Mouse (Mus musculus) lung, embryonic 15.5 days (tissue): ENCODE measurements around the gene Lig4. TPM values are rescaled to one million over a fixed set of nuclear protein-coding genes. Genes with fewer than 3 reads are reported as not detected.

Source experiments
- ATAC-seq: fragments of 200-750 bp; cut with Nextera tagmentation; 2 replicates; pipeline ENCODE4 v1.8.0; 2017; ENCODE audit warnings: moderate number of reproducible peaks, borderline replicate concordance; ENCODE audit not compliant: low FRiP score, low TSS enrichment; ENCODE audit errors: extremely low read depth
- H3K27ac ChIP-seq: fragments of 300-500 bp; sonication (generic); 2 replicates; pipeline ENCODE4 v1.5.1; 2015; ENCODE audit warnings: moderate library complexity, mild to moderate bottlenecking, inconsistent platforms
- H3K27me3 ChIP-seq: fragments of 300-500 bp; sonication (generic); 2 replicates; pipeline ENCODE4 v1.6.1; 2015; ENCODE audit warnings: inconsistent platforms
- H3K36me3 ChIP-seq: fragments of 300-500 bp; sonication (generic); 2 replicates; pipeline ENCODE4 v1.6.1; 2015; ENCODE audit warnings: inconsistent platforms
- H3K4me1 ChIP-seq: fragments of 300-500 bp; sonication (generic); 2 replicates; pipeline ENCODE4 v1.6.1; 2015; ENCODE audit warnings: inconsistent platforms
- H3K4me2 ChIP-seq: fragments of 300-500 bp; sonication (generic); 2 replicates; pipeline ENCODE4 v1.6.1; 2015; ENCODE audit warnings: inconsistent platforms, mild to moderate bottlenecking, moderate library complexity
- H3K4me3 ChIP-seq: fragments of 300-500 bp; sonication (generic); 2 replicates; pipeline ENCODE4 v1.5.1; 2015; ENCODE audit warnings: mild to moderate bottlenecking, inconsistent platforms
- H3K9ac ChIP-seq: fragments of 300-500 bp; sonication (generic); 2 replicates; pipeline ENCODE4 v1.6.1; 2015; ENCODE audit warnings: inconsistent platforms
- H3K9me3 ChIP-seq: fragments of 300-500 bp; sonication (generic); 2 replicates; pipeline ENCODE4 v1.6.1; 2016; ENCODE audit warnings: inconsistent platforms
- WGBS: fragments of 180-500 bp; shearing (Covaris S2); methylation state at CpG from one replicate; pipeline ENCODE4 v1.1.7; 2015; 5-methylcytosine and 5-hydroxymethylcytosine counted together
- polyA plus RNA-seq: library from polyadenylated mRNA; unstranded; fragments of >200 nt; fragmentation: Nextera tagmentation; extraction: Ambion mirVana; gene quantifications from 2 replicates; pipeline ENCODE4 v1.2.1, GENCODE M21; 2015

Gene Lig4
- 4.9 and 5.0 TPM in 2 replicates for polyA plus RNA-seq

DNA sequence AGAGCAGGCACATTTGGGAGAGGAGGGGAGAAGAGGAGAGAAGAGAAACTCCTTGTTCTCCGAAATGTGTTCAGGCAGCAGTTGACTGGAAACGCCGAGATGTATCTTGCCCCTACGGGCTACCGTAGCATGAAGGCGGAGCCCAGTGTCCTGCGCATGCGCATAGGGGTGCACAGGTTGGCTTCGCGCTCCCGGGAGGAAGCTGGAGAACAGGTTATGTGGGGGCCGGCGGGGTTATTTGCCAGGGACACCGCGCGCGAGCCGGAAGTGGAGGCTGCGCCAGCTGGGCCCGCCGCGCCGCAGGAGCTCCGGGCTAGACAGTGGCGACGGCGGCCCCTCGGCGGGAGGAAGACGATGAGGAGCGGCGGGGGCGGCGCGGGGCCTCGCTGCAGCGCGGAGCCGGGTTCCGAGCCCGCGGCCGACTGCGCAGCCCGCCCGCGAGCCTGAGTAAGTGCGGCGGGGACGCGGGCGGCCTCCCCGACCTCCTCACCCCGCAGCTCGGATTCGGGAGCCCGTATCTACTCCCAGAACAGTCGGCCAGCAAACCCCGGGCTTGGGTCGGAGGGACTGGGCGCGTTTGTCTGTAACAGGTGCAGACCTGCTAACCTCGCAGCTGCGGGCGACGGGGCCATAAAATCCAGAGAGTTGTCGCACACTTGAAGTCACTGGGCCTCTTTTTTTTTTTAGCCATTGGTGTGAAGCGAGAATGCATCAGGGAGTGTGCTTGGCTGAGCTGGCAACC, at the start of gene Lig4, which contains the start of gene Abhd13:
TSS of gene Lig4 (minus strand) at position 114 of the 742 bp plus-strand sequence.
TSS of gene Abhd13 (plus strand) at position 135 of the 742 bp plus-strand sequence.
- Histone ChIP-seq H3K27ac (peak within 1 kb of the TSS; percentile 82), H3K4me1 (peaks cover 31% of the 10 kb centered on the region), H3K36me3 (peaks cover 3% of the 10 kb centered on the region), H3K9me3 (no peaks in the 10 kb centered on the region), H3K4me3 (peak within 1 kb of the TSS; percentile 80), H3K9ac (peak within 1 kb of the TSS; percentile 76), H3K4me2 (peak within 1 kb of the TSS; percentile 68), H3K27me3 (no peaks in the 10 kb centered on the region)
- ATAC-seq: peak; percentile 70
- WGBS: under 1% methylated on average over 68 of the region's 68 CpGs

DNA sequence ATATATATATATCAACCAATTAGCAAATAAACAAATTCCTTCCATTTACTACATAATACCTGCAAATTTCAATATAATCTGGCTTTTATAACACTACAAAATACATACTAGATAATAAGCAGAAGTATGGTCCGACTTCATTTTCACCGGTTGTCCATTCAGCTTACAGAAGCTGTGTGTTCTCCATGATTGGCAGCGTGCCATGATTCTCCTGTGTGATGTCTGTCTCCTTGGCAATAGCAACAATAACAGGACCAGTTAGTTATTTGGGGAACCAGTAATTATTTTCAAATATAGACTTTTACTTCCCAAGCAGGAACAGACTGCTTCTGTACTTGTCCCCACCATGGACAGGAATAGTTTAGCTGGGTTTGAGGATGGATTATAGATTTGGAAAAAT, 39.7 kb upstream of the Lig4 start:
- Histone ChIP-seq H3K4me1 (no peaks in the 10 kb centered on the region), H3K4me3 (no peak overlapping the region), H3K36me3 (no peaks in the 10 kb centered on the region), H3K9me3 (no peaks in the 10 kb centered on the region), H3K27me3 (no peaks in the 10 kb centered on the region), H3K4me2 (no peak overlapping the region), H3K9ac (no peak overlapping the region), H3K27ac (no peak overlapping the region)
- WGBS: 56% methylated on average over 3 of the region's 3 CpGs
- no peak for ATAC-seq

DNA sequence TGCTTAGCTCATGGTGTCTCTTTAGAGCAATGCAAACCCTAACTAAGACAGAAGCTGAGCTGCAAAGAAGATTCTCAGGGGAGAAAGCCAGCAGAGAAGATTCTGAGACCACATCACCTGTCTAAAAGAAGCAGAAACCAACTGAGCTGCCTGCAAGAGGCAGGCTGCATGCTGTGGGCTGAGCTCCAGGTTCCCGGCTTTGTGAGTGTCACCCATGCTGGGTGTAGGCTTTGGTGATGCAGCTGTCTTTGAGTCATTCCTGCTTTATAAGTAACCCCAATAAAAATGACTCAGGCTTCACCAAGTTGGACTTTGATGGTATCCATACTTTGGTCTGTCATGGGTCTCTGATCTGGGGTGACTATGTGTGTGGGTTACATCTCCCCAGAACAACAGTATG, 38.8 kb upstream of the Lig4 start:
- Histone ChIP-seq H3K27ac (no peak overlapping the region), H3K36me3 (no peaks in the 10 kb centered on the region), H3K9me3 (no peaks in the 10 kb centered on the region), H3K4me2 (no peak overlapping the region), H3K27me3 (no peaks in the 10 kb centered on the region), H3K4me3 (no peak overlapping the region), H3K4me1 (no peaks in the 10 kb centered on the region), H3K9ac (no peak overlapping the region)
- no peak for ATAC-seq
- WGBS: 48% methylated on average over 1 of the region's 1 CpGs

DNA sequence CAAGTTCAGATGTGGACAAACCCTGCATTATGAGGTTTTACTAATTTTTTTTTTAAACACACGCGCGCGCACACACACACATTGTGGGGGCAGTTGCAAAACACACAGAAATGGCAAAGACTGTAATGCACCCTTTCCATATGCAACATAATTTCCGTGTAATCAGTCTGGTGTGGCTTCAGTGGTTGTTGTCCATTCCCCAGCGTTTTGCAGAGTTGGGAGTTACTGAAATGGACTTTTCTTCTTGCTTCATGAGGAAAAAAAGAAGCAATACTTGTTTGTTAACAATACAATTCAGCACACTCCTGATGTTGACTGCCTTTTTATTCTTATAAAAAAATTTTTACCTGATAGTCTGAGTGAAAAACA, 30.2 kb upstream of the Lig4 start:
- Histone ChIP-seq H3K4me3 (peak overlapping the region; percentile 36), H3K36me3 (no peaks in the 10 kb centered on the region), H3K9me3 (no peaks in the 10 kb centered on the region), H3K27me3 (no peaks in the 10 kb centered on the region; the same call in 1 of the 2 replicates), H3K27ac (no peak overlapping the region), H3K4me1 (peaks cover 15% of the 10 kb centered on the region), H3K4me2 (peak overlapping the region; percentile 77), H3K9ac (no peak overlapping the region)
- 40% methylated on average over 6 of the region's 6 CpGs for WGBS
- no peak for ATAC-seq

DNA sequence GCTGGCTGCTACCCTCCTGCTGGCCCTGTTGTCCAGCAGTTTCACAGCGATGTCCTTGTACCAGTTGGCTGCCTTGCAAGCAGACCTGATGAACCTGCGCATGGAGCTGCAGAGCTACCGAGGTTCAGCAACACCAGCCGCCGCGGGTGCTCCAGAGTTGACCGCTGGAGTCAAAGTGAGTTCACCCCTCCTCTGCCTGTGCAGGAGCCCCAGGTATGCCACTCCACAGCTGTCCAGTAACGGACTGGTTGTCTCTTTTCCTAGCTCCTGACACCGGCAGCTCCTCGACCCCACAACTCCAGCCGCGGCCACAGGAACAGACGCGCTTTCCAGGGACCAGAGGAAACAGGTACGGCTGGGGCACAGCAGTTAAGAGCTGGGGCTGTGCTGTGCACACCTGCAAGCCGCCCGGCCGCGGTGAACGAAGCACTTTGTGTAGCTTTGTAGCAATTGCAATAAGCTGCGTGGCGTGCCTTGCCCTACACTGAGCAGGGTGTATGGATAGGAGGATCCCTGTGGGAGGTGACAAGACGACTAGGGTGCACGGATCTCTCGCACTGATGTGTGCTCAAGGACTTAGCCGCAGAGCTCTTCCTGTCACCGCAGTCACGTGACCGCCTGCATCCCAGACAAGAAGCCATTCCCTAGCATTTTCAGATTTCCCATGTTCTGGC, 29.6 kb upstream of the Lig4 start:
- H3K9ac ChIP-seq: no peak overlapping the region; the same call in 1 of the 2 replicates
- no peaks in the 10 kb centered on the region for H3K36me3 ChIP-seq
- ATAC-seq: peak; percentile 53; the same call in 1 of the 2 replicates
- 4% methylated on average over 29 of the region's 29 CpGs for WGBS
- H3K4me2 ChIP-seq: peak overlapping the region; percentile 77
- no peak overlapping the region for H3K27ac ChIP-seq
- H3K4me1 ChIP-seq: peaks cover 15% of the 10 kb centered on the region
- peak overlapping the region; percentile 36 for H3K4me3 ChIP-seq
- H3K9me3 ChIP-seq: no peaks in the 10 kb centered on the region
- H3K27me3 ChIP-seq: no peaks in the 10 kb centered on the region; the same call in 1 of the 2 replicates

DNA sequence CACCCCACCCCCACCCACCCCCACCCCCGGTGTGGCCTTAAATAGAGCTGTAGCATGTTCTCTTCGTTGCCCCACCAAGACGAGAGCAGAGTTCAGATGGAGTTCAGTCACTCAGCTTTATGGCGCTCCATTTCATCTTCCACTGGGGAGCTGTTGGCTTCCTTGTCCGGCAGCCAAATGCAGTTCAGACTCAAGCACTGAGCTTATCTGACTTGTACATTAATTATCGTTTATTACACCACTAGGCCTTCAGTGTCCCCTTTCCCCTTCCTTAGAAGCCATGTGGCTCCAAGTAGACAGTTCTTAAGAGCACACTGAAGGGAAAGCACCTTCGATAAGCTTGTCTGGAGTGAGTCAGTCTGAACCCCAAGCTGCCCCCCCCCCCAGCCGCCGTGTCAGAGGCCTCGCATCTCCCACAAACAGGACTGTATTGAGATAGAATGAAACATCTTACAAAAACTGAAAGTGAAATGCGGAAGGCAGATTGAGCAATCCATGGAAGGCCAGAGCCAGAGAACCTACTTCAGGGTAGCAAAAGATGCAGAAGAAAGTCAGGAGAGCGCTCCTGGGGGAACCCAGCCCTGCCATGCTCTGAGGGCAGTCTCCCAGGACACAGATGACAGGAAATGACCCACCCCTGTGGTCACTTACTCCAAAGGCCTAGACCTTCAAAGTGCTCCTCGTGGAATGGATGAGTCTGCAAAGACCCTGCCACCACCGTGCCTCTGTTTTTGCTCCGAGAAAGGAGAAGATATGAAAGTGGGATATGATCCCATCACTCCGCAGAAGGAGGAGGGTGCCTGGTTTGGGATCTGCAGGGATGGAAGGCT, 28.9 kb upstream of the Lig4 start, which contains the start of gene Tnfsf13b:
TSS of gene Tnfsf13b (plus strand) at position 312 of the 830 bp plus-strand sequence.
- Histone ChIP-seq H3K27me3 (no peaks in the 10 kb centered on the region; the same call in 1 of the 2 replicates), H3K9me3 (no peaks in the 10 kb centered on the region), H3K4me2 (peak within 1 kb of the TSS; percentile 77), H3K36me3 (no peaks in the 10 kb centered on the region), H3K27ac (peak within 1 kb of the TSS; percentile 44; the same call in 1 of the 2 replicates), H3K9ac (no peak within 1 kb of the TSS; the same call in 1 of the 2 replicates), H3K4me3 (peak within 1 kb of the TSS; percentile 36), H3K4me1 (peaks cover 15% of the 10 kb centered on the region)
- WGBS: 43% methylated on average over 16 of the region's 16 CpGs
- ATAC-seq: peak; percentile 83

DNA sequence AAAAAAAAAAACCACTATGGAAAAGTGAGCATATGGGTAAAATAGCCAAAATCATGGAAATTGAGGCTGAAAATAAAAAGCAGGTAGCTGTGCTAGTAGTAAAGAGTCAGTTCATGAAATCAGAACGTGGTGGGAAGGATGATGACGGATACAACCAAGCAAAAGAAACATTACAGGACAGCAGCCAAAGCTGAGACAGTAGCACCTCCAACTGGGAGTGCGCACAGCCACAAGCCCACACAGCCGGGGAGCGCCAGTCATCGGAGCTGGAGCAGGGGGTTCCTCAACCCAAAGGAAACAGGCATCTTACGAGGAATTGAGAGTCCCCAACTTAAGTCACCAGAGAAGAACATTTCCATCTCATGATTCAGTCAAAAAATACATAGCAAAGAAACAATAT, 26.6 kb upstream of the Lig4 start:
- ATAC-seq: no peak
- H3K36me3 ChIP-seq: no peaks in the 10 kb centered on the region
- H3K4me2 ChIP-seq: no peak overlapping the region
- peaks cover 15% of the 10 kb centered on the region for H3K4me1 ChIP-seq
- no peaks in the 10 kb centered on the region; the same call in 1 of the 2 replicates for H3K27me3 ChIP-seq
- no peaks in the 10 kb centered on the region for H3K9me3 ChIP-seq
- WGBS: 77% methylated on average over 7 of the region's 7 CpGs
- no peak overlapping the region for H3K4me3 ChIP-seq
- H3K27ac ChIP-seq: no peak overlapping the region
- H3K9ac ChIP-seq: no peak overlapping the region

DNA sequence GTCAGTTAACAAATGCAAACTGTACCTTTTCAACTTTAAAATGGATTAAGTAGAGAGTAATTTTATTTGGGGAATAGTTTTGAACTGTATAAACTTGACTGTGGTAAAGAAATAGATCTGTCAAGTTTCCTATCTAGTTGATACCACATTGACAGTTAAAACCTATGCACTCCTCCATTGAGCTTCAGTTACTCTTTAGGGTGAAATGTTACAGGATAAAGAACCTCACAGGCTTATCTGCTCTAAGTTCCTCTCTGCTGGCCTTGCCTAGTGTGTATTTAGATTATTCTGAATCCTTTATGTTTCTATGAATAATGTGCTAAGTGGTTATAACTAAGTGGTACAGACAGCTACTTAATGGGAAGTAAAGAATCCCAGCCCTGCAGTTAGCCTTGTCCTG, 2.7 kb upstream of the Lig4 start:
- no peaks in the 10 kb centered on the region for H3K27me3 ChIP-seq
- no peaks in the 10 kb centered on the region for H3K9me3 ChIP-seq
- peaks cover 28% of the 10 kb centered on the region for H3K4me1 ChIP-seq
- H3K9ac ChIP-seq: no peak overlapping the region
- no peak overlapping the region for H3K4me3 ChIP-seq
- no peak overlapping the region for H3K4me2 ChIP-seq
- H3K36me3 ChIP-seq: 0 out of 2 replicates have a peak, but pooled peaks cover 8% of the 10 kb centered on the region
- no peak for ATAC-seq
- no peak overlapping the region for H3K27ac ChIP-seq

DNA sequence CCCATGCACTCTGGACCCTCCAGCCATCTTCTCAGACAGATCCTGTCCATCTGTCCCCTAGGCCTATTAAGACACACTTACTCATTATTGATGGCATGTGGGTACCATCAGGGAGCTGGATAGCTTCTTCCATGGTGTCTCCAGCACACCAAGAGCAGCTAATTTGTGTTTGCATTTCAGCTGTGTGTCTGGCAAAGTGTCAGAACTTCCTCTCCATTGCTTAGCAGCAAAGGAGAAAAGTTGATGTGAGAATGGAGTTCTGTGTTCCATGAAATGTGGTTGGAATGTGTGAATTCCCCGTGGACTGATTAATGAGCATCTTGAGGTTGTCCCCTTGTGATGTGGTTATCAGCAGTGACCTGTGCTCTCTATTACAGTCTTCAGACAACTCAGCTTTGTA, 2.3 kb upstream of the Lig4 start:
- Histone ChIP-seq H3K9me3 (no peaks in the 10 kb centered on the region), H3K4me1 (peaks cover 31% of the 10 kb centered on the region), H3K9ac (no peak overlapping the region), H3K4me2 (no peak overlapping the region), H3K27me3 (no peaks in the 10 kb centered on the region), H3K36me3 (0 out of 2 replicates have a peak, but pooled peaks cover 8% of the 10 kb centered on the region), H3K27ac (no peak overlapping the region), H3K4me3 (no peak overlapping the region)
- ATAC-seq: no peak
- 50% methylated on average over 1 of the region's 1 CpGs for WGBS

DNA sequence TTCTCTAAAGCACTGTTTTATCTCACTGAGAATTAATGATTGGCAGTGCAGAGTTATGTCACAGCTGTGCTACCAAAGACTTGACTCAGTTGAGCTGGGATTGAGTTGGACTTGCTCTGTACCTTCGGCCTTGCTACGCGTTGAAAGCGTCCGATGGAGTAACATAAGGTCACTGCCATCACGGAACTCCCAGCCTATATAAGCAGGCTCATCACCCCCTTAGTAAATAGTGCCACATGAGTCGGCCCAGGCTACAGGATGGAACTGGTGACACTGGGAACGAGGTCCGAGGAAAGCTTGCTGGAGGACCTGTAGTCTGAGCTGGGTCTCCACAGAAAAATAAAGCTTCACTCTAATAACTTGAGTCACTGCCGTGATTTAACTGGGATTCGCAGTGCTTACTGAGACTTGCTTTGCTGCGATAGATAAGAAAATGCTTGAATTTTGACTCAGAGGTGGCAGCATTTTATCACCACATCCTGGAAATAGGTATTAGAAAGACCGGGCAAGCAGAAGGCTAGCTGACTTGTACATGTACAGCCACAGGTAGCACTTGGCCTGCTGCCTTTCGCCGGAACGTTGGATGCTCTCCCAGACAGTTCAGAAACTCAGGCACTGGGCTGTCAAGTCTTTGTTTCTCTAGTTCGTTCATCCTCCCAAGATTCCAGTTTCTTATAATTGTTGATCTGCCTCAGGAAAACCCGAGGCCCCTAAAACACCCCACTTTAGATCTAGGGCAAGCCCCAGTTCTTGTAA, 1.2 kb upstream of the Lig4 start:
- Histone ChIP-seq H3K9ac (peak overlapping the region; percentile 76), H3K36me3 (0 out of 2 replicates have a peak, but pooled peaks cover 8% of the 10 kb centered on the region), H3K4me2 (peak overlapping the region; percentile 68), H3K9me3 (no peaks in the 10 kb centered on the region), H3K27ac (no peak overlapping the region), H3K4me3 (peak overlapping the region; percentile 80), H3K4me1 (peaks cover 31% of the 10 kb centered on the region), H3K27me3 (no peaks in the 10 kb centered on the region)
- no peak for ATAC-seq
- 41% methylated on average over 18 of the region's 18 CpGs for WGBS

DNA sequence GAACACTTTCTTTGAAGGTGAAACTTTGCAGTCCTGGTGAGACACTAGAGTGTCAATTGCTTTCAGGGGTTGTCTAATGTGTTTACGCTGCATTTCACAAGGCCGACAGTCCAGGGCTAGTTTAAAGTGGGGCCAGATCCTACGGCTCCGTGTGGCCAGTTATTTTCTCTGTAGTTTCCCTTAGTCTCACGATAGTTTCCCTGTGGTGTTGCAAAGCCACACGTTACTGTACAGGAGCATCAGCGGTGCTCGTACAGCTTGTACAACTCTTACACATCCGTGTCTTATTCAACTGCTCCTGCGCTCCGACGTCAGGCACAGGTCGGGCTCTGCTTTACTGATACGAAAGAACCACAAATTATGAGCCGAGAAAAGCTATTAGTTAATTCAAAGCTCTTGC, 470 bp downstream of the Lig4 start:
- WGBS: 33% methylated on average over 15 of the region's 15 CpGs

More for the DNA sequence above, 470 bp downstream of the Lig4 start:
- Histone ChIP-seq H3K4me2 (peak overlapping the region; percentile 68), H3K36me3 (peaks cover 10% of the 10 kb centered on the region), H3K4me3 (peak overlapping the region; percentile 80), H3K27me3 (no peaks in the 10 kb centered on the region), H3K4me1 (peaks cover 31% of the 10 kb centered on the region), H3K27ac (peak overlapping the region; percentile 18; the same call in 1 of the 2 replicates), H3K9me3 (no peaks in the 10 kb centered on the region), H3K9ac (peak overlapping the region; percentile 47)
- no peak for ATAC-seq
